Mouse (Mus musculus) intestine, embryonic 16.5 days (tissue): Measurements from ENCODE around the gene Fcho1. TPM values are rescaled to one million over a fixed set of nuclear protein-coding genes. Genes with fewer than 3 reads are reported as not detected.

Experiments
- ATAC-seq: fragments of 200-750 bp; cut with Nextera tagmentation; 2 replicates; pipeline ENCODE4 v1.8.0; 2017; ENCODE audit warnings: moderate TSS enrichment, moderate library complexity
- H3K27ac ChIP-seq: fragments of 300-500 bp; sonication (generic); 2 replicates; pipeline ENCODE4 v1.5.1; 2014; ENCODE audit warnings: mild to moderate bottlenecking, low read length
- H3K27me3 ChIP-seq: fragments of 300-500 bp; sonication (generic); replicated peaks from 2 replicates; pipeline ENCODE4 v1.6.1; 2014; ENCODE audit warnings: low read length, control low read depth, mixed read lengths; ENCODE audit not compliant: control insufficient read depth, insufficient read depth
- H3K36me3 ChIP-seq: fragments of 300-500 bp; sonication (generic); 2 replicates; pipeline ENCODE4 v1.6.1; 2014; ENCODE audit warnings: low read length, control low read depth; ENCODE audit not compliant: control insufficient read depth, insufficient read depth
- H3K4me1 ChIP-seq: fragments of 300-500 bp; sonication (generic); 2 replicates; pipeline ENCODE4 v1.6.1; 2014; ENCODE audit warnings: low read length, control low read depth, mixed read lengths; ENCODE audit not compliant: control insufficient read depth, insufficient read depth
- H3K4me2 ChIP-seq: fragments of 300-500 bp; sonication (generic); 2 replicates; pipeline ENCODE4 v1.6.1; 2014; ENCODE audit warnings: low read depth, low read length, control low read depth
- H3K4me3 ChIP-seq: fragments of 300-500 bp; sonication (generic); 2 replicates; pipeline ENCODE4 v1.5.1; 2014; ENCODE audit warnings: mild to moderate bottlenecking, low read length
- H3K9ac ChIP-seq: fragments of 300-500 bp; sonication (generic); 2 replicates; pipeline ENCODE4 v1.6.1; 2014; ENCODE audit warnings: low read depth, low read length
- H3K9me3 ChIP-seq: fragments of 300-500 bp; sonication (generic); 2 replicates; pipeline ENCODE4 v1.6.1; 2016; ENCODE audit warnings: low read length, control low read depth; ENCODE audit not compliant: control insufficient read depth
- WGBS: fragments of 180-500 bp; shearing (Covaris S2); extraction: QIAGEN DNeasy Blood & Tissue Kit; methylation state at CpG from one replicate; pipeline ENCODE4 v1.1.7; 2014; 5-methylcytosine and 5-hydroxymethylcytosine counted together
- polyA plus RNA-seq: library from polyadenylated mRNA; unstranded; fragments of >200 nt; fragmentation: Nextera tagmentation; extraction: Ambion mirVana; gene quantifications from 2 replicates; pipeline ENCODE4 v1.2.1, GENCODE M21; 2015

The Fcho1 gene
- polyA plus RNA-seq, 1 experiment from 2014 or later = 5.0 TPM

- ATAC-seq = no peak
- no peak overlapping the region for H3K27ac ChIP-seq
- no peaks in the 10 kb centered on the region for H3K9me3 ChIP-seq
- H3K4me2 ChIP-seq = no peak overlapping the region
- H3K9ac ChIP-seq = no peak overlapping the region
- H3K27me3 ChIP-seq = peaks cover 32% of the 10 kb centered on the region
- no peaks in the 10 kb centered on the region for H3K36me3 ChIP-seq
- H3K4me3 ChIP-seq = no peak overlapping the region
- H3K4me1 ChIP-seq = peaks cover 9% of the 10 kb centered on the region
- 52% methylated on average over 1 of the region's 1 CpGs for whole genome bisulfite sequencing
These were observed 65.8 kb downstream of the Fcho1 start for GRCm38 (mm10) chr8:71659751-71660150.

DNA sequence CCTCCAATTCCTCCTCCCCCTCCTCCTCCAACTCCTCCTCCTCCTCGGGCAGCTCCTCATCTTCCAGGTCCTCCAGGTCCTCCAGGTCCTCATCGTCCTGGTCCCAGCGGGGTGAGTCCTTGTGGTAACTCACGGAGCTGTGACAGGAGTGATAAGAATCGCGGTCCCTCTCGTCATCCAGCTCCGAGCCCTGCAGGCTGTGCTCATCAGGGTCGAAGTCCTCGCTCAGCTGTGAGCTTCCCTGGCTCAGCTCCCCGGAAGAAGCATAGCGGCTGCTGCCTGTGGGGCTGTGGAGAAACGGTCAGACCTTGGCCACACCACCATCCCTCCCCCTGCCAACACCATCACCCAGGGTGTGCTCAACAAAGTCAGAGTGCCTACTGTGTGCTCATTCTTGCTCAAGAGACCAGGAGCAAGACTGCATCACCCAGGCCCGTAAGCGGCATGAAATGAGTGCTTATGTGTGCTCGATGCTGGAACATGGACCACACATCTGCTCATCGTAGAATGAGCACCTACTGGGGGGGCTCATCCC lies 66.9 kb downstream of the Fcho1 start:
- 24% methylated on average over 17 of the region's 17 CpGs for WGBS
- H3K4me2 ChIP-seq = 0 out of 2 replicates have a peak overlapping the region, but pooled peaks have one; percentile 17
- H3K36me3 ChIP-seq = no peaks in the 10 kb centered on the region
- H3K9ac ChIP-seq = no peak overlapping the region
- peaks cover 12% of the 10 kb centered on the region for H3K4me1 ChIP-seq
- no peak overlapping the region for H3K4me3 ChIP-seq
- no peak overlapping the region for H3K27ac ChIP-seq
- no peaks in the 10 kb centered on the region for H3K9me3 ChIP-seq
- peaks cover 39% of the 10 kb centered on the region for H3K27me3 ChIP-seq
- peak; percentile 43 for ATAC-seq

Other genes with a start within 250 kb of the Fcho1 start
- 0.20 and 0.43 TPM in 2 replicates for gene Ano8, start 239.8 kb downstream of the Fcho1 start, polyA plus RNA-seq
- gene Gtpbp3, start 237.6 kb downstream of the Fcho1 start, polyA plus RNA-seq = 14.0 and 14.9 TPM in 2 replicates
- gene Plvap, start 214.0 kb downstream of the Fcho1 start, polyA plus RNA-seq = 70.9 and 80.9 TPM in 2 replicates
- gene Ccdc194, start 200.0 kb downstream of the Fcho1 start, polyA plus RNA-seq = 0.26 and 0.28 TPM in 2 replicates
- 38.8 and 42.0 TPM in 2 replicates for gene Bst2, start 188.3 kb downstream of the Fcho1 start, polyA plus RNA-seq
- gene Mvb12a, start 182.8 kb downstream of the Fcho1 start, polyA plus RNA-seq = 126 and 130 TPM in 2 replicates
- gene Tmem221, start 166.8 kb downstream of the Fcho1 start, polyA plus RNA-seq = 1.3 and 1.8 TPM in 2 replicates
- gene Nxnl1, start 159.1 kb downstream of the Fcho1 start, polyA plus RNA-seq = 0.06 TPM in 1 of 2 replicates, not detected in the other
- gene Slc27a1, start 156.8 kb downstream of the Fcho1 start, polyA plus RNA-seq = 21.0 and 24.3 TPM in 2 replicates
- 244 and 252 TPM in 2 replicates for gene Pgls, start 133.5 kb downstream of the Fcho1 start, polyA plus RNA-seq
- 3.0 and 3.5 TPM in 2 replicates for gene Fam129c, start 128.1 kb downstream of the Fcho1 start, polyA plus RNA-seq
- 68.0 and 70.5 TPM in 2 replicates for gene Colgalt1, start 114.7 kb downstream of the Fcho1 start, polyA plus RNA-seq
- 0.98 and 1.2 TPM in 2 replicates for gene Unc13a, start 54.0 kb downstream of the Fcho1 start, polyA plus RNA-seq
- gene Jak3, start 49.4 kb downstream of the Fcho1 start, polyA plus RNA-seq = 11.5 and 13.5 TPM in 2 replicates
- gene Insl3, start 36.5 kb downstream of the Fcho1 start, polyA plus RNA-seq = 2.4 and 2.5 TPM in 2 replicates
- 19.2 and 20.9 TPM in 2 replicates for gene B3gnt3, start 23.9 kb downstream of the Fcho1 start, polyA plus RNA-seq
- gene Zfp709, start 156.3 kb upstream of the Fcho1 start, polyA plus RNA-seq = 4.6 and 5.1 TPM in 2 replicates
- gene Zfp882, start 182.9 kb upstream of the Fcho1 start, polyA plus RNA-seq = 3.0 and 3.8 TPM in 2 replicates
- gene Zfp617, start 182.9 kb upstream of the Fcho1 start, polyA plus RNA-seq = 18.5 and 21.6 TPM in 2 replicates
- gene Zfp961, start 225.3 kb upstream of the Fcho1 start, polyA plus RNA-seq = 24.9 and 25.0 TPM in 2 replicates